Comparison of ENCODE assay signal across 21 mouse cellular contexts in genomic region chr7:133923994-133924393, GRCm38 (mm10).
DNase-seq lines count a peak whose midpoint lies in the region; ATAC-seq and TF ChIP-seq lines count a peak whose summit lies in the region.
"Had no signal": no experiment of that assay in that cellular context is flagged by ENCODE, and none has a peak within 500 bp of the region (broad histone marks: within the 10 kb centered on the region; RNA-seq: fewer than 3 reads in every experiment).

No protein-coding gene starts in this region.

- 49% methylated on average over 6 of the region's 6 CpGs for WGBS in liver, embryonic 11.5 days
- WGBS in liver, postnatal 0 days (ENCODE audit: insufficient replicate concordance) = 45% methylated on average over 6 of the region's 6 CpGs
- WGBS in intestine, embryonic 15.5 days = 21% methylated on average over 6 of the region's 6 CpGs

- TF ChIP-seq EP300 in liver, postnatal 0 days (IDR thresholded peaks at IDR 0.05; ENCODE audit: low read depth) = no peak

- no peaks in the 10 kb centered on the region for H3K27me3 ChIP-seq in liver, embryonic 11.5 days (replicated peaks; ENCODE audit: control insufficient read depth, insufficient read depth, low read length)
- no peaks in the 10 kb centered on the region for H3K27me3 ChIP-seq in liver, postnatal 0 days (ENCODE audit: insufficient read depth, low read length)
- no peaks in the 10 kb centered on the region for H3K27me3 ChIP-seq in intestine, embryonic 15.5 days (replicated peaks)
- H3K27me3 ChIP-seq: embryonic facial prominence, embryonic 12.5 days; hindbrain, embryonic 12.5 days; kidney, embryonic 15.5 days; limb, embryonic 12.5 days had no signal

- no peaks in the 10 kb centered on the region for H3K9me3 ChIP-seq in liver, embryonic 11.5 days (ENCODE audit: control insufficient read depth, low read length)
- no peaks in the 10 kb centered on the region for H3K9me3 ChIP-seq in liver, postnatal 0 days (ENCODE audit: low read length)
- no peaks in the 10 kb centered on the region for H3K9me3 ChIP-seq in intestine, embryonic 15.5 days
- H3K9me3 ChIP-seq: embryonic facial prominence, embryonic 12.5 days; hindbrain, embryonic 12.5 days; kidney, embryonic 15.5 days; limb, embryonic 12.5 days had no signal

- no peak overlapping the region for H3K4me2 ChIP-seq in liver, embryonic 11.5 days
- no peak overlapping the region for H3K4me2 ChIP-seq in liver, postnatal 0 days (ENCODE audit: low read depth, low read length)
- H3K4me2 ChIP-seq in intestine, embryonic 15.5 days (replicated peaks) = no peak overlapping the region
- H3K4me2 ChIP-seq: embryonic facial prominence, embryonic 12.5 days; heart, embryonic 11.5 days; hindbrain, embryonic 12.5 days; kidney, embryonic 15.5 days; limb, embryonic 12.5 days; midbrain, embryonic 11.5 days had no signal

- no peak overlapping the region for H3K9ac ChIP-seq in liver, embryonic 11.5 days (ENCODE audit: low read depth, low read length)
- no peak overlapping the region for H3K9ac ChIP-seq in liver, postnatal 0 days (replicated peaks)
- no peak overlapping the region for H3K9ac ChIP-seq in intestine, embryonic 15.5 days
- H3K9ac ChIP-seq: embryonic facial prominence, embryonic 12.5 days; hindbrain, embryonic 12.5 days; kidney, embryonic 15.5 days; limb, embryonic 12.5 days had no signal

- no peak overlapping the region for H3K4me3 ChIP-seq in liver, embryonic 11.5 days (ENCODE audit: low read depth, low read length)
- H3K4me3 ChIP-seq in liver, postnatal 0 days (ENCODE audit: low read depth, low read length) = no peak overlapping the region
- H3K4me3 ChIP-seq in intestine, embryonic 15.5 days (replicated peaks) = no peak overlapping the region
- H3K4me3 ChIP-seq: embryonic facial prominence, embryonic 12.5 days; hindbrain, embryonic 12.5 days; kidney, embryonic 15.5 days; limb, embryonic 12.5 days had no signal

- H3K27ac ChIP-seq in liver, embryonic 11.5 days (ENCODE audit: low read depth, low read length) = peak overlapping the region; percentile 4; the same call in 1 of the 2 replicates
- H3K27ac ChIP-seq in liver, postnatal 0 days (ENCODE audit: low read depth) = no peak overlapping the region; the same call in 1 of the 2 replicates
- no peak overlapping the region for H3K27ac ChIP-seq in intestine, embryonic 15.5 days
- H3K27ac ChIP-seq: embryonic facial prominence, embryonic 12.5 days; hindbrain, embryonic 12.5 days; kidney, embryonic 15.5 days; limb, embryonic 12.5 days; macrophage had no signal

- no peak for DNase-seq in liver, embryonic 11.5 days (ENCODE audit: low spot score)
- DNase-seq in liver, postnatal 0 days = no peak
- DNase-seq in MN1 (ENCODE audit: low spot score) (peak; percentile 28), adipocyte (ENCODE audit: low spot score) (no peak)
- peak; percentile 9 for DNase-seq in lung, postnatal 14 days
- DNase-seq: B cell, adult 2 months; cerebellum, adult 9-10 months; heart, postnatal 10 days; kidney, postnatal 4 days; right cerebral cortex, adult 18-20 months; thymus, postnatal 4 days had no signal

- no peaks in the 10 kb centered on the region for H3K36me3 ChIP-seq in liver, embryonic 11.5 days (ENCODE audit: control insufficient read depth, insufficient read depth, low read length)
- H3K36me3 ChIP-seq in liver, postnatal 0 days (replicated peaks; ENCODE audit: insufficient read depth, low read length) = no peaks in the 10 kb centered on the region
- no peaks in the 10 kb centered on the region for H3K36me3 ChIP-seq in intestine, embryonic 15.5 days
- H3K36me3 ChIP-seq: embryonic facial prominence, embryonic 12.5 days; hindbrain, embryonic 12.5 days; kidney, embryonic 15.5 days; limb, embryonic 12.5 days had no signal

- 0 out of 2 replicates have a peak, but pooled peaks have one; percentile 50 for ATAC-seq in liver, embryonic 11.5 days (replicated peaks; ENCODE audit: low FRiP score)
- no peak for ATAC-seq in liver, postnatal 0 days
- ATAC-seq in intestine, embryonic 15.5 days = 0 out of 2 replicates have a peak, but pooled peaks have one; percentile 36
- no peak for ATAC-seq in erythroblast, adult 5-6 weeks (replicated peaks; ENCODE audit: low FRiP score, poor library complexity, severe bottlenecking)
- ATAC-seq: forebrain, embryonic 16.5 days had no signal

- H3K4me1 ChIP-seq in liver, embryonic 11.5 days (replicated peaks; ENCODE audit: control insufficient read depth, insufficient read depth, low read length) = no peaks in the 10 kb centered on the region
- no peaks in the 10 kb centered on the region for H3K4me1 ChIP-seq in liver, postnatal 0 days (ENCODE audit: insufficient read depth)
- H3K4me1 ChIP-seq in intestine, embryonic 15.5 days (replicated peaks) = peaks cover 3% of the 10 kb centered on the region; the same call in 1 of the 2 replicates
- H3K4me1 ChIP-seq: embryonic facial prominence, embryonic 12.5 days; limb, embryonic 12.5 days had no signal

- no peak for TF ChIP-seq CTCF in liver, postnatal 0 days (IDR thresholded peaks at IDR 0.05; ENCODE audit: low read depth)

Comparison
In these comparisons a context has a peak if more than half of its experiments do, and no peak if none do; other contexts are left out.
1. ATAC-seq: peak in liver, embryonic 11.5 days (single experiment) and intestine, embryonic 15.5 days (single experiment); none in liver, postnatal 0 days (single experiment) and erythroblast, adult 5-6 weeks (single experiment).
2. DNase-seq: peak in MN1 (single experiment) and lung, postnatal 14 days (single experiment); none in liver, embryonic 11.5 days (single experiment), liver, postnatal 0 days (single experiment) and adipocyte (single experiment).